Mouse (Mus musculus) 3134 (cell line): ENCODE data around the gene Krr1.
"Not testable (repeated sequence)": the region's sequence is repeated elsewhere in the genome, so short reads cannot be mapped to it uniquely, and the experiment has no call there.

Source experiments
- DNase-seq: peaks from one replicate; pipeline ENCODE4 v3.0.0-alpha.2; 2011; ENCODE audit warnings: low spot score; ENCODE audit not compliant: insufficient read length; ENCODE audit errors: extremely low read depth

The Krr1 gene

DNA sequence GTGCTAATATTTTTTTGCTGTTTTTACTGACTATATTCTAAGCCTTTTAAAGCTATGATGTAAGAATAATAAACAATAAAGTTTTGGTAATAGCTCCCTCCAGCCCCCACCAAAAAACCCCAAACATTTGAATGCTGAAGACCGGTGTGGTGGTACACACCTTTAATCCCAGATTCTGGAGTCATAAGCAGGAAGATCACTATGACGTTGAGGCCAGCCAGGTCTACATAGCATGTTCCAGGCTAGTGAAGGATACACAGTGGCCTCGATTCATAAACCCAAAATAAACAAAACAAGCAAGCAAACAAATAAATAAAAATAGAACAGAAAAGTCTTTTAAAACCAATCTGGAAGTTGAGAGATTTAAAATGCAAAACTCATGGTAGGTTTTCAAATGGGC lies 535 bp upstream of the Krr1 start:
- DNase-seq = no peak

DNA sequence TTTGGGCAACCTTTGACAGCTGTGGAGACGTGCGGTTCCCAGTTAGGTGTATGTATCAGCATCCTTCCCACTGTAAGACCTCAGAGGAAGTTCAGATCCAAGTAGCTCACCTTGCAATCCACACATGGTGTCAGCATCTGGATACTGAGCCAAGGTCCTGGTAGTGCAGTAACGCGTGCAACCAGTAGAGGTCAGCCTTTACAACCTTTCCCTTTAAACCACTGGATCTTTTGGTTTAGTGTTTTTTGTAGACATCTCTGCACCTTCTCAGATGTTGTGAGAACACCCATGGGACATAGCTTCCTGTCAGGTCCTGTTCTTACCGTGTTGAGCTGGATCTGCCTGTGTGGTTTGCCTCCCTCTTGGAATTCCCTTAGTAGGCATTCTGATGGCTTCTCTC lies 5.1 kb downstream of the Krr1 start:
- no peak for DNase-seq

DNA sequence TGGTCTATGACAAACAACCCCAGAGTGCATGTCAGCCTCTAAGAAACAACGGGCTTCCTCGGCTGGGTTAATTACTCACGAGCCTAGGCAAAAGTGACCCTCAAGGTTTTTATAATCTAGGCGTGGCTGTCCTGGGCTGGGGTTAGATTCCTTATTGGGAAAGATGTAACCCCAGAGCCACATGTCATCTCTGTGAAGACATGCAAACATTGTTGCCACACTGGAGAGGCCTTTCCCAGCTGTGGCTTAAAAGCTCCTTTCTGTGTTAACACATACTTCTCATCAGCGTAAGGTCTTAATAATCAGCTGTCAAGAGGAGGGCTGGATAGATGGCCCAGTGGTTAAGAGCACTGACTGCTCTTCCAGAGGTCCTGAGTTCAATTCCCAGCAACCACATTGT lies 10.6 kb downstream of the Krr1 start:
- DNase-seq = no peak

DNA sequence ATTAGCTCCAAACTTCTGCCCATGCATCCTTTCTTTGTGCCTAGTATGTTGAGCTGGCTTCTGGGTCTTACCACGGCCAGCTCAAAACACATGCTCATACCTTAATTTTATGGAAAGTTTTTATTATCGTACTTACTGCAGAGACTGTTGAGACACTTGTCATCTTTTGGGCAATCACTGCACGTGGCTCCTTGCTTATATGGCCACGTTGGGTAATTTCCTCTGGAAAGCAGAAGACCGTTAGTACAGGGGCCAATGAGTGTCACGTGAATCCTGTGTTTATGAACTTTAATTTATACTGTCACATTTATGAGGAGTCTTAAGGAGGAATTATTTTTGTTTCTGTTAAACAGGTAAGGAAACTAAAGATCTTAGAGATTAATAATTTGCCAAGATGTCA lies 14.0 kb downstream of the Krr1 start:
- DNase-seq = no peak

DNA sequence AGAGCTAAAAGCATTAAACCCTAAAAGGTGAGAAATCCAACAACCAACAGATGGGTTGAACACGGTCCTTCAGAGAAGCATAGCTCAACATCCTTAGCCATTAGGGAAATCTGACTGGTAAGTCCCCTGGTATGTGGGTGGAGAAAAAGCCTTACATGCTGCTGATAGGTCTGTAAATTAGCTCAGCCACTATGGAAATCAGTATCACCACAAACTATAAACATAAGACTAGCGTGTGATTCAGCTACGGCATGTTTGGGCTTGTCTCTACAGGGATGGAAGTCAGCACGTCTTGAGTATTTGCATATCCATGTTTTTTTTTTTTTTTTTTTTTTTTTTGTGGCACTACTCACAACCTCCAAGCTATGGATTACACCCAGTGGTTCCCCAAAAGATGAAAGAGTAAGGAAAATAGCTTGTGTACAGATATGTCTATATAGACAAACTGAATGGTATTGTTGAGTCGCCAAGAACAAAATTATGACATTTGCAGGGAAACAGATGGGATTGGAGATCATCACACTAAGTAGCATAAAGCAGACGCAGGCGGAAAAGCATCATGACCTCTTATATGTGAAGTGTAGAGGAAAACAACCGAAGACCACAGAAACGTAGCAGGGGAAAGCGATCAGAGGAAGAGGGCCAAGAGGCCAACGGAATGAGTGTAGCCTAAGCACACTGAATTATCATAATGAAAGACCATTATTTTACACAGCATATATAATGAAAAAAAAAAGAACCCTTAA lies 23.5 kb downstream of the Krr1 start:
- DNase-seq = peak; percentile 48

DNA sequence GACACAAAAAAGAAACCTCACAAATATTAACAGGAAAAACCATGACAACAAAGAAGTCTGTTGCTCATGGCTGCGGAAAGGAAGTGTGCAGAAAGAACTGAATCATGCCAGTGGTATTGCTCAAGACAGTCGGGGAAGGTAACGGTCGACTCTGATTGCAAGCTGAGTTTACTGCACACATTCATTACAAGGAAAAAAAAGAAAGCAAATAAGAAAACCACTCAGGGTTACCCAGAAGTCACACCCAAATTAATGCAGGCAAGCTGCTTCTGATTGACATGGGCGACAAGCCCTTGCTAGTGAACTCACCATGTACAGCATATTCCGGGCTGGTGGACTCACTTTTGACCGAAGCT lies 24.1 kb downstream of the Krr1 start:
- peak; percentile 28 for DNase-seq

DNA sequence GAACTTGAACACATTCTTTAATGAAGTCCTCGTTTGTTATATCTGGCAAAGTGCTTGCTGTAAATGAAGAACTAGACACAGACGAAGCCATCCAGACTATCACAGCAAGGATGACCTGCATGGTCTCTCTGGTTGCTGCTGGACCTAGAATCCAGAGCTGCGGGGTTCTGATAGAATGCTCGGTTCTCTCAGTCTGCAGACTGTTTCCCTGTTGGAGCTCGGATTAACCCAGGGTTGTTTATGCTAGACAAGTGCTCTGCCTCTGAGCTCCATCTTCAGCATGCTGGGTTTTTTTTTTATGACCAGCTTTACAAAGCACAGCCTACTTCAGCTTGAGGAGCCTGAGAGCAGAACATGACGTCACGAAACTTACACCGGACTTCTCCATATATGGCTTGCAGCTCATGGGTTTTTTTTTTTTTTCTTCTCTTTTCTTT lies 24.5 kb downstream of the Krr1 start:
- peak; percentile 31 for DNase-seq

DNA sequence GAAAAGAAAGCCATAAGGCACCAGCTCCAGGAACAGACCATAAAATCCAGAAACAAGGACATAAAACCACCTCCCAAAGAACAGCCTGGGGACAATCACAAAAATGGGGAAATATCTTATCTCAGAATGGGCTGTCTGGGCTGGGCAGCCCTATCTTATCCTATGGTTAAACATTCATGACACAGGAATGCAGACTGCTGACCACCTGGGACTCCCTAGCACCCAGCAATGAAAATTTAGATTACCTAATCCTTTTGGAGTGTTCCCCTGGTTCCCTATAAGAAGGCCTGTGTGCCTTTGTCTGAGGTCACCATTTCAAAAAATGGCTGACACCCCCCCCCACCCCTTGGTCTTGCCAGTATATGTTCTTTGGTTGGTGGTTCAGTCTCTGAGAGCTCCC lies 25.2 kb downstream of the Krr1 start:
- no peak for DNase-seq

DNA sequence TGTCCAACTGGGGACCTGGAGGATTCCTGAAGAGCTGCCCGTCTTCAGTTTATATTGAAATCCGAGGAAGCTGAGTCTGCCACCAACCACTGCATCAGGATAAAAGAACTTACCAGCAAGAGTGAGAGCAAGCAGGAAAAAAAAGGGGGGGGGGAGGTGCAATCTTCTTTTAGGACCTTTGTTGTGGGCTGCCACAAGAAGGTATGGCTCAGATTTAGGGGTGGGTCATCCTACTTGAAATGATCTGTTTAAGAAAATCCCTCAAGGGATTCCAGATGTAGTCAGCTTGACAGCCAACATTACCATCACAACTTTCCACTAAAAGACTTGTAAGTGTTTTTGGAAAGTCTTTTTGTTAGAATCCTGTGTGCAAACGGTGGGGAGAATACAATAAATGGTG lies 27.3 kb downstream of the Krr1 start:
- DNase-seq = no peak

DNA sequence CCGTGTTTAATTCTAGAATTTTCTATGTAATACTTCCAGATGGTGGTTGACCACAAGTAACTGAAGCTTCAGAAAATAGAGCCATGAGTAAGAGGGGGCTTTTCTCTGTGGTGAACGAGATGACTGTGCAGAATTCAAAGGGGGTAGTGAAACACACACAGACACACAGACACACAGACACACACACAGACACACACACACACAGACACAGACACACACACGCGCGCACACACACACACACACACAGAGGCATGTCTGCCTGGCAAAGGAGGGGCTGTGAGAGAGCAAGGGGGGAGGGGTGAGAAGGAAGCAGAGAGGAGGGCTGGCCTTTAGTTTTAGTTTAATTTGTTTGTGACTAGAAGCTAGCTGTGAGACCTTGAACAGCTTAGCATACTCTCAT lies 28.1 kb downstream of the Krr1 start:
- DNase-seq = peak; percentile 42

DNA sequence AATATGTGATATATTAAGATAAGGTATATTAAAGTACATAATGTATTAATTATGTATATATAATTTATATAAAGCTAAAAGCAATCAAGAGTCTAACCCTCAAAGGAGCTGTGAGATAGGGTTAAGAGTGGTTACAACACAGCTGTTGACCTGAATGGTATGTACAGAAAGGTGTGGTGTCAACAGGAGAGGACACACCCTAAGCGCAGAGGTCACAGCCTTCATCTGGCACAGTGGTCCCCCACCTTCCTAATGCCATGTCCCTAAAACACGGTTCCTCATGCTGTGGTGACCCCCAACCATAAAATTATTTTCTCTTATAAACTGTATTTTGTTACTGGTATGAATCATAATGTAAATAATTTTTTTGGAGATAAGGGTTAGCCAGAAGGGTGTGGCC lies 28.9 kb downstream of the Krr1 start:
- DNase-seq = no peak

DNA sequence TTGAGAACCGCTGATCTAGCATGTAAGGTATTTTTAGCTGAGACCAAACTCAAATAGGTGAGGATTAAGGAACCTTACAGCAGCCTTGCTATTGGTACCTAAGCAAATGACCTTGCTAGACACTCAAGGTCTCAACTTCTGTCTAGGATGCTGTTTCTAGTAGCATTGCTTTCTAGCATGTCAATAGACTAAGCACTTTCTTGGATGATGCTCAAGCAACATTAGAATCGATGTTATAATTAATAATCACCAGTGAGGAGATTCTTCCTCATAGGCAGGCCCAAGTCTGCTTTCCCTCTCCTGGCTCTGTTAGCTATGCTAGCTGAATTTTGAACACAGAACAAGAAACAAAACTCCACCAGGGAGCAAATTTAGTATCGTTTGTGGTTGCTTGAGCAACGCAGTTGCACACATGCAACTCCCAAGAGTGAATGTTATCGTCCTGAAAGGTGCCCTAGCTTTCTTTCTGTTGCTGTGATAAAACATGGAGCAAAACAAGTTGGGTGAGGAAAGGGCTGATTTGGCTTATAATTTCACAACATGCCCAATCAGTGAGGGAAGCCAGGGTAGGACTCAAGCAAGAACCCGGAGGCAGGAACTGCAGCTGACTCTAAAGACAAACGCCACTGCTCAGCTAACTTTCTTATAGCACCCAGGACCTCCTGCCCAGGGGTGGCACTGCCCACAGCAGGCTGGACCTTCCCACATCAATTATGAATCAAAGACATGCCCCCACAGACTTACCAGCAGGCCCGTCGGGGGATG lies 29.5 kb downstream of the Krr1 start:
- DNase-seq = no peak

DNA sequence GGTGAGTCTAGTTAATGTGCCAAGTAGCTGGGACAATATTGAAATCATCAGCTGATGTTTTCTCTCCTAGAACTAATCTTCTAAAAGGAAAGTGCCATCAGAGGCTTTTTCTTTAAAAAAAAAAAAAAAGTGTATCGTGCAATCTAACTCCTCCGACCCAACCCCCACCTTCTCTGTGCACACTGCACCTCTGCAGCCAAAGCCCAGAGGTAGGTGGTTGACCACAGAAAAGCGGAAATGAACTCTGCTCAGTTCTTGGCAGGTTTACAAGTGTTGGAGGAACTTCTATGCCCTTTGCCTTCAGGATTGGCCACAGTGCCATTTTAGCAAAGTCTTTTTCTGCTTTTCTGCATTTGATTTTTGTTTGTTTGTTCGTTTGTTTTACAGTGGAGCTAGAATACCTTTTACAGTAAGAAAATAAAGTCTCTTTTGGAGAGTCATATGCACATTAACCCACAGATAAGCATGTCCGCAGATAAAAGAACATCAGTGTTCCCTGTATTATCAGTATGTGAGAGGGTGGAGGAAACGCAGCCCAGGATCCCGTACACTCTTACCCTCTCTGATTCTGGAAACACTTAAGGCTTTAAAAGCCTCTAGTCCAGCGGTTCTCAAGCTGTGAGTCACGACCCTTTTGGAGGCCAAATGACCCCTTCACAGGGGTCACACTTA lies 30.2 kb downstream of the Krr1 start, which contains the start of gene Glipr1:
Glipr1 (minus strand) TSS at position 88 of the 672 bp plus-strand sequence.
- no peak for DNase-seq

DNA sequence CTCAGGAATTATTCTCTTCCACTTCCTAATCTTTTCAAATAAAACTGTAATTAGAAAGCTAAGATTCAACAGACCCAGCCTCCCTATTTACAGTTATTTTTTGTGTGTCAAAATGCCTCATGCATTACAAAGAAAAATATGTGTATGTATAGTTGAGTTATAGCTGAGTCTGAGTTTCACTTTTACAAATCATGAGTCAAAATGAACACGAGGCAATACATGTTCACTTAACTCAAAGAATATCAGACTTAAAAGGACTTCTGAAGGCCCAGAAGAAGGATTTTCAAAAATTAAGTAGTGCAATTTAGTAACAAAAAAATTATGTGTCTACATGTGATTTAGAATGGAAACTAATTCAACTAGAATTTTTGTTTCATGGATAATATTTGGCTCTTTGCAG lies 37.0 kb downstream of the Krr1 start:
- not testable (repeated sequence) for DNase-seq

DNA sequence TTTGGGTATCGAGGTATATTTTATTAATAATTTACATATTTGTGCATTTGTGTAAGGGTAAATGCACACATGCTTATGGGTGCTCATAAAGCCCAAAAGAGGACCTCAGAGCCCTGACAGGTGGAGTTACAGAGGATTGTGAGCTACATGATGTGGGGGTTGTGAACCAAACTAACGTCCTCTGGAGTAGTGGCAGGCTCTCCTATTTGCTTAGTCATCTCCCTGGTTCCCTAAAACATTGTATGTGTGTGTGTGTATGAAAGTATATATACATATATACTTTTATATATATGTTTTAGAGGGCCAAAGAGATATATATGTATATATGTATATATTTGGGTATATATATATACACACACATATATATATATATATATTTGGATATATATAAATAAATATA lies 51.1 kb downstream of the Krr1 start:
- DNase-seq = no peak

DNA sequence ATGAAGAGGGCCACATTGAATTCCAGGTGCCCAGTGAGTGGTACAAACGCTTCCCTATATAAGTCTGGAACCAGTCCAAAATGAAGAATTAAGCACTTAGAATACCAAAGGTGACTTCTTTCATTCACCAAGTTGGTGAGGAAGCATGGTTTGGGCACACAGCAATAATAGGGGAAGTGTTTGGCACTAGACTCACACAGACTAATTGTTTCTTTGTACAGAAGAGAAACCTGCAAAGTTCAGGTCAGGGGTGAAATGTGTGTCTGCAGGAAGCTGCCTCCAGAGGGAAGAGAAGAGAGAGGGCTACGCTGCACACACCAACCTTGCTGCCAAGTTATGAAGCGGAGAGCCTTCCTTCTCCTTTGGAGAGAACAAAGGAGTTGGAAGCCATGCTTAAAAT lies 56.2 kb downstream of the Krr1 start:
- not testable (repeated sequence) for DNase-seq
